Mouse (Mus musculus) brain, embryonic 14.5 days (tissue): ENCODE results near the gene Gstt2.

Experiments used
- CTCF ChIP-seq: fragments of 200-500 bp; IDR thresholded peaks from 2 replicates; pipeline ENCODE4 v1.5.1; 2012; ENCODE audit warnings: inconsistent platforms, mild to moderate bottlenecking, moderate library complexity, borderline replicate concordance; ENCODE audit not compliant: insufficient read depth, insufficient read length; ENCODE audit errors: extremely low read depth
- POLR2A ChIP-seq: fragments of 200-500 bp; IDR thresholded peaks from 2 replicates; pipeline ENCODE4 v1.6.1; 2012; ENCODE audit warnings: mild to moderate bottlenecking, inconsistent platforms, borderline replicate concordance; ENCODE audit not compliant: poor library complexity, insufficient read depth, insufficient read length, severe bottlenecking; ENCODE audit errors: extremely low read depth

GRCm38 (mm10) chr10:75853452-75853851 lies 16.2 kb upstream of the Gstt2 start:
- TF ChIP-seq POLR2A (no peak), CTCF (peak; percentile 74; the same call in 1 of the 2 replicates)
